Mouse (Mus musculus): ENCODE measurements at regions not wholly inside any gene's neighbourhood (a gene's known extent, or its start where the extent isn't known, plus 50 kb on each side); places are given as distances from the start of the nearest gene placed in this dataset.

DNA sequence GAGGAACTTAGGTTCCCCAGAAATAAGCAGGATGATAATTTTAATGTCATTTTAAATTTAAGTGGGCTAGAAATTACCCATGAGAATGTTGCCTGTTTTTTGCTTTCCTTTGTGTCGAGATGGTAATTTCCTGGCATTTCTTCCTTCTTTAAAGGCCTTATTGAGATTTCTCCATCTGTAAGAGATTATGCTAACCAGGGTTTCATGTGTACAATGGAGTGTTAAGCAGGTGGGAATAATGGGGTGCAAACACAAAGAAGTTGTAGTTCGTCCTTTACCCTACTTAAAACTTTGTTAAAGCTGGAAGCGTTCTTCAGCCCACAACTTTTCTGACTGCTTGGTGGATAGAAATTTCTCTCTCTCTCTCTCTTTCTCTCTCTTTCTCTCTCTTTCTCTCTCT, 77.8 kb upstream of the Zfp64 start:
- no peak for TF ChIP-seq CTCF (IDR thresholded peaks at IDR 0.05; ENCODE audit: low read depth)
- Histone ChIP-seq H3K4me2 (replicated peaks; ENCODE audit: low read depth) (no peak overlapping the region), H3K4me1 (replicated peaks; ENCODE audit: control insufficient read depth, insufficient read depth, low read length) (no peaks in the 10 kb centered on the region), H3K9ac (ENCODE audit: low read depth, low read length) (no peak overlapping the region), H3K4me3 (ENCODE audit: low read depth, low read length) (no peak overlapping the region), H3K9me3 (ENCODE audit: control insufficient read depth) (no peaks in the 10 kb centered on the region), H3K27ac (ENCODE audit: low read depth, low read length) (no peak overlapping the region), H3K27me3 (replicated peaks; ENCODE audit: control insufficient read depth, insufficient read depth, low read length) (no peaks in the 10 kb centered on the region), H3K36me3 (ENCODE audit: control insufficient read depth, insufficient read depth) (no peaks in the 10 kb centered on the region)
- no peak for ATAC-seq
- WGBS, result 78% methylated on average over 3 of the region's 3 CpGs

DNA sequence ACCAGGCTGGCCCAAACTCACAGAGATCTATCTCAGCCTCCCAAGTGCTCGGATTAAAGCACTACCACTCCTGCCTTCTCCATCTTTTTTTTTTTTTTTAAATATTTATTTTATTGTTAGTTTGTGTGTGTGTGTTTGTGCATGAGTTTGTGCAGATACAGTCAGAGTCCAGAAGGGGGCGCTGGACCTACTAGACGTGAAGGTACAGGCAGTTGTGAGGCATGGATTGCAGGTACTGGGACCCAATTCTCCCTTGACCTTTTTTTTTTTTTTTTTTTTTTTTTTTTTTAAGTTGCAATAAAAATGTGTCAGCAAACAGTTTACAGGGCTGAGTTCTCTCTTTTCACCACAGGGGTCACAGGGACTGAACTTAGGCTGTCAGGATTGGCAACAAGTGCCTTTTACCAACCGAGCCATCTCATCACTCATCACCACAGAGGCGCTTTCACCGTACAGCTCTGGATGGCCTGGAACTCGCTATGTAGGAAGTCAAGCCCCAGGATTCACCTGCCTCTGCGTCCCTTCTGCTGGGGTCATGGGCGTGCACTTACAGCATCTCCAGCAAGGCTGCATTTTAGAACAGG, 73.2 kb upstream of the Zfp64 start:
- no peak for ATAC-seq
- no peak overlapping the region for H3K4me2 ChIP-seq (replicated peaks; ENCODE audit: low read depth)
- no peaks in the 10 kb centered on the region for H3K36me3 ChIP-seq (ENCODE audit: control insufficient read depth, insufficient read depth)
- H3K9ac ChIP-seq (ENCODE audit: low read depth, low read length), result no peak overlapping the region
- no peaks in the 10 kb centered on the region for H3K27me3 ChIP-seq (replicated peaks; ENCODE audit: control insufficient read depth, insufficient read depth, low read length)
- no peak overlapping the region for H3K4me3 ChIP-seq (ENCODE audit: low read depth, low read length)
- no peaks in the 10 kb centered on the region for H3K9me3 ChIP-seq (ENCODE audit: control insufficient read depth)
- no peak for TF ChIP-seq CTCF (IDR thresholded peaks at IDR 0.05; ENCODE audit: low read depth)
- H3K27ac ChIP-seq (ENCODE audit: low read depth, low read length), result no peak overlapping the region
- WGBS, result 77% methylated on average over 9 of the region's 9 CpGs
- H3K4me1 ChIP-seq (replicated peaks; ENCODE audit: control insufficient read depth, insufficient read depth, low read length), result no peaks in the 10 kb centered on the region

DNA sequence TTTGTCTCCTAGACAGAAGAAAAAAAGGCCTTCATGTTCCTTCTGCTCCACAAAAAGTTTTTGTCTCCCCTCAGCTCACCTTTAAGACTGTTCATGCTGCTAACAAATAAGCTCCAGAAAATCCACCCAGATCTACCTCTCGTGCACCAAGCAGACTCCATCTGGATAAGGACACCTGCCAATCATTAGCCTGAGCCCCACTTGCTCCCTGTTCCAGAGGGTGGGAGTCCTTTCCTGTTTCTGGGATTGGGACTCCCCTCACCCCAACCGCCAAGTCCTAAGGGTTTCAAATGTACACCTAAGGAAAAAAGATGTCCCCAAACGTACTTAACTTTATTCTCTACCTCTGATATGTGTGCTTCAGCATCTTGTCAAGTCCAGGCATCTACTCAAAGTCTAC, 63.6 kb upstream of the Zfp64 start:
- no peak overlapping the region for H3K27ac ChIP-seq (ENCODE audit: low read depth, low read length)
- TF ChIP-seq CTCF (IDR thresholded peaks at IDR 0.05; ENCODE audit: low read depth), result no peak
- WGBS, result 80% methylated on average over 3 of the region's 3 CpGs
- H3K36me3 ChIP-seq (ENCODE audit: control insufficient read depth, insufficient read depth), result no peaks in the 10 kb centered on the region
- no peak overlapping the region for H3K4me3 ChIP-seq (ENCODE audit: low read depth, low read length)
- no peak overlapping the region for H3K9ac ChIP-seq (ENCODE audit: low read depth, low read length)
- H3K9me3 ChIP-seq (ENCODE audit: control insufficient read depth), result no peaks in the 10 kb centered on the region
- H3K4me1 ChIP-seq (replicated peaks; ENCODE audit: control insufficient read depth, insufficient read depth, low read length), result no peaks in the 10 kb centered on the region
- ATAC-seq, result no peak
- H3K27me3 ChIP-seq (replicated peaks; ENCODE audit: control insufficient read depth, insufficient read depth, low read length), result no peaks in the 10 kb centered on the region
- no peak overlapping the region for H3K4me2 ChIP-seq (replicated peaks; ENCODE audit: low read depth)

DNA sequence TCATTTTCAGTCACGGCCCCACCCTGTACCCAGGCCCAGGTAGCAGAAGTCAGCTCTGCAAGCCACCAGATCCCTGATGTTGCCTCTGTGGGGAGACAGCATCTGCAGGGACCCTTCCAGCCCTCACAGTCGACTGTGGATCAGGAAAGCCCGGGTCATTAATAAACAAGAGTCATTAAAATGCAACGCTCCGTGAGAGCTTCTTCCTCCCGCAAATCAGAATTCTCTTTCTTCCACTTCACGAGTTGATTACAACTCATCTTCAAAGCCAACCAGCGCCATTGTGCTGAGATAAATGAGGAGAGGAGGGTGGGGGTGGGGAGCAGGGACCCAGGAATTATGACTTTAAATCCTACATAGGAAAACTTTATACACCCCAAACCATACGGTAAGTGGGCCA, 54.9 kb upstream of the Zfp64 start:
- Histone ChIP-seq H3K4me2 (replicated peaks; ENCODE audit: low read depth) (no peak overlapping the region), H3K27ac (ENCODE audit: low read depth, low read length) (no peak overlapping the region), H3K4me3 (ENCODE audit: low read depth, low read length) (no peak overlapping the region), H3K27me3 (replicated peaks; ENCODE audit: control insufficient read depth, insufficient read depth, low read length) (no peaks in the 10 kb centered on the region), H3K9ac (ENCODE audit: low read depth, low read length) (no peak overlapping the region), H3K36me3 (ENCODE audit: control insufficient read depth, insufficient read depth) (no peaks in the 10 kb centered on the region), H3K9me3 (ENCODE audit: control insufficient read depth) (no peaks in the 10 kb centered on the region), H3K4me1 (replicated peaks; ENCODE audit: control insufficient read depth, insufficient read depth, low read length) (no peaks in the 10 kb centered on the region)
- no peak for TF ChIP-seq CTCF (IDR thresholded peaks at IDR 0.05; ENCODE audit: low read depth)
- 62% methylated on average over 9 of the region's 9 CpGs for WGBS
- ATAC-seq, result no peak

DNA sequence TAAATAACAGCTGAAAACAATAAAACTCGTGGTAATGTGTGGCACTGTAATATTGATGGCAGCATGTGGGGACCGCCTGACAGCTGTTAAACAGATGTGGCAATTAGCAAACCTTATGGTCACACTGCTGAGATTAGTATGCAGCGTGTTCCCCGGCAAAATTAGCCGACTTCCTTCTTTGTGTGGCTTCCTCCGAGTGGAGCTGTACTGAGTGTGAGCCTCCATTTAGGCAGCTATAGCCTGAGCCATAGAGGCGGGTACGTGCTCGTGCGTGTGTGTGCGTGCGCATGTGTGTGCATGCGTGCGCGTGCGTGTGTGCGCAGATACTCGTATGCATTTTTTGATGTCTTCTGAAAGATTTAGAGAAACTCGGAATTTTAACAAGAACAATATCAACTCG, 53.4 kb upstream of the Zfp64 start:
- TF ChIP-seq CTCF (IDR thresholded peaks at IDR 0.05; ENCODE audit: low read depth), result no peak
- Histone ChIP-seq H3K9ac (ENCODE audit: low read depth, low read length) (no peak overlapping the region), H3K4me1 (replicated peaks; ENCODE audit: control insufficient read depth, insufficient read depth, low read length) (no peaks in the 10 kb centered on the region), H3K27me3 (replicated peaks; ENCODE audit: control insufficient read depth, insufficient read depth, low read length) (no peaks in the 10 kb centered on the region), H3K27ac (ENCODE audit: low read depth, low read length) (no peak overlapping the region), H3K9me3 (ENCODE audit: control insufficient read depth) (no peaks in the 10 kb centered on the region), H3K4me3 (ENCODE audit: low read depth, low read length) (no peak overlapping the region), H3K4me2 (replicated peaks; ENCODE audit: low read depth) (no peak overlapping the region), H3K36me3 (ENCODE audit: control insufficient read depth, insufficient read depth) (no peaks in the 10 kb centered on the region)
- no peak for ATAC-seq
- WGBS, result 74% methylated on average over 20 of the region's 20 CpGs

DNA sequence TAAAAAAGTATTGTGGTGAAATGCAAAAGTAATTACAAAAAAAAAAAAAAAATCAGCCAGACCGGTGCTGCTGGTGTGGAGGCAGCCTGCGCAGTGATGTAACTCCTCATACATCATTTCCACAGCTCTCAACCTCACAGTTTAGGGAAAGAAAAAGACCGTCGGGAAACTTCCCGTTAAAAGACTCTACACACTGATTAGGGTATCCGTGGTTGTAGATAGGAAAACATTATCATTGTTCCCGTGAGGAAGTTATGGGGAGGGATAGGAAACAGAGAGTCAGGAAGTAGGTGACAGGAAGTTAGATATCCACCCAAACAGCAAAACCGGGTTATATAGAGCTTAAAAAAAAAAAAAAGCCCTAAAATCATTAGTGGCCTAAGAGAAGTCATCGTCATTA, 52.9 kb upstream of the Zfp64 start:
- ATAC-seq, result no peak

GRCm38 (mm10) chr2:169006549-169006948, 51.2 kb upstream of the Zfp64 start:
- no peak overlapping the region for H3K9ac ChIP-seq (ENCODE audit: low read depth, low read length)
- H3K27ac ChIP-seq (ENCODE audit: low read depth, low read length), result no peak overlapping the region
- no peaks in the 10 kb centered on the region for H3K27me3 ChIP-seq (replicated peaks; ENCODE audit: control insufficient read depth, insufficient read depth, low read length)
- H3K9me3 ChIP-seq (ENCODE audit: control insufficient read depth), result no peaks in the 10 kb centered on the region
- no peak for ATAC-seq
- no peak overlapping the region for H3K4me3 ChIP-seq (ENCODE audit: low read depth, low read length)
- 81% methylated on average over 10 of the region's 10 CpGs for WGBS
- TF ChIP-seq CTCF (IDR thresholded peaks at IDR 0.05; ENCODE audit: low read depth), result no peak
- H3K36me3 ChIP-seq (ENCODE audit: control insufficient read depth, insufficient read depth), result no peaks in the 10 kb centered on the region
- H3K4me2 ChIP-seq (replicated peaks; ENCODE audit: low read depth), result no peak overlapping the region
- H3K4me1 ChIP-seq (replicated peaks; ENCODE audit: control insufficient read depth, insufficient read depth, low read length), result no peaks in the 10 kb centered on the region

More for the DNA sequence above, 52.9 kb upstream of the Zfp64 start:
- Histone ChIP-seq H3K27ac (ENCODE audit: low read depth, low read length) (no peak overlapping the region), H3K9me3 (ENCODE audit: control insufficient read depth) (no peaks in the 10 kb centered on the region), H3K9ac (ENCODE audit: low read depth, low read length) (no peak overlapping the region), H3K27me3 (replicated peaks; ENCODE audit: control insufficient read depth, insufficient read depth, low read length) (no peaks in the 10 kb centered on the region), H3K4me1 (replicated peaks; ENCODE audit: control insufficient read depth, insufficient read depth, low read length) (no peaks in the 10 kb centered on the region), H3K4me2 (replicated peaks; ENCODE audit: low read depth) (no peak overlapping the region), H3K4me3 (ENCODE audit: low read depth, low read length) (no peak overlapping the region), H3K36me3 (ENCODE audit: control insufficient read depth, insufficient read depth) (no peaks in the 10 kb centered on the region)
- WGBS, result 70% methylated on average over 9 of the region's 9 CpGs
- TF ChIP-seq CTCF (IDR thresholded peaks at IDR 0.05; ENCODE audit: low read depth), result no peak

Measured in intestine, postnatal 0 days (tissue).